Mouse (Mus musculus) bone marrow, adult 2 months (tissue): ENCODE results near the gene Hnrnpa1.

Source experiments
- CTCF ChIP-seq: fragments of 200-500 bp; IDR thresholded peaks from 2 replicates; pipeline ENCODE4 v1.5.1; 2011; ENCODE audit warnings: low read length, control low read depth; ENCODE audit not compliant: control insufficient read depth, insufficient read depth
- POLR2A ChIP-seq: fragments of 200-500 bp; IDR thresholded peaks from 2 replicates; pipeline ENCODE4 v1.6.1; 2011; ENCODE audit warnings: low read depth, mild to moderate bottlenecking, control low read depth, low read length, borderline replicate concordance; ENCODE audit not compliant: control insufficient read depth

DNA sequence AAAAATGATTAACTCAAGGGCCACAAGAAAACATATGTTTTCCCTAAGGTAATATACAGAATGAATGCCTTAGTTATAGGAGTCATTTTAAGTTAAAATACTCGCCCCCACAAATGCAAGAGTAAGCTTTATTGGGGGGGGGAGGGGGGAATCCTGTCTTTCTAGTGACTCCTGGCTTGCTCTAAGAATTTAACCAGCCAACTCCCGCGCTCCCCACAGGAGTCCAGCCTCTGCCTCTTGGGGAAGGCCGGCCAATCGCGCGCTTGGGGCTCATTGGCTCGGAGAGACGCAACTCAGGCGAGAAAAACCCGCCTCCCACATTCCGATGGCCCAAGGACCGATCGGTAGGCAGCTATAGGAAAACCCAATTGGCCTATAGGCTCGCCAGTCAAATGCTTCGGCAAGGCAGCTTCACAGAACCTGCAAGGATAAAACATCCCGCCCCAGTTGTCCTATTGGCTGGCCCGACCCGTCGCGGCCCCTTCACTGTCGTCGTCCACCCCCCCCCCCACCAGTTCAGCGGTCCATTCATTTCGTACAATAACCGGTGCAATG is 1.0 kb upstream of the Hnrnpa1 start:
- TF ChIP-seq CTCF = no peak
- TF ChIP-seq POLR2A = 0 out of 2 replicates have a peak, but pooled peaks have one; percentile 21
